Mouse (Mus musculus): Measurements from ENCODE around the gene Cdk20.
"Not testable (repeated sequence)": the region's sequence is repeated elsewhere in the genome, so short reads cannot be mapped to it uniquely, and the experiment has no call there.

Gene Cdk20

DNA sequence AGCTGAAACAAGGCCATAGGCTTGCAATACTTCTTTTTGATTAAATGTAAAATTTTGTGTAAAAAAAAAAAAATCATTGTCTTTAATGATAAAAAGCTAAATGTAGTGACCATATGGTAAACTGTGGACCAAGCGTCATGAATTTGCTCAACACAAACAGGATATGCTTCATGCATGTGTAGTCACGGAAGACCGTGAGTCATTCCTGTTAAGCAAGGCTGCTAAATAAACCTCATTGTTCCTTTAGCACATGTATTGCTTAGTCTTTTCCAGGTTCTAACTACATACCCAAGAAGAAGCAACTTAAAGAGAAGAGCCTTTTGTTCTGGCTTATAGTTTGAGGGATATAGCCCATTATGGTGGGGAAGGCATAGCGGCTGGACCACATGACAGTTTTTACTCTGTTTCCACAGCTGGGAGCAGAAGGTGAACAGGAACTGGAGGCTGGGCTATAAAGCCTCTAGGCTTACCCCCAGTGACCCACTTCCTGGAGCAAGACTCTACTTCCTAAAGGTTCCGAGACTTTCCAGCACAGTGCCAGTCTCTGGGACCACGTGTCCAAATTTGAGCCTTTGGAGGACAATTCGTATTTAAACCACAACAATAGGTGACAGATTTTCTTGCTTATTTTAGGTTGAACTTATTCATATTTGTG is 10.0 kb upstream of the Cdk20 start:
- DNase-seq (ENCODE audit: low read depth, low spot score) = no peak

DNA sequence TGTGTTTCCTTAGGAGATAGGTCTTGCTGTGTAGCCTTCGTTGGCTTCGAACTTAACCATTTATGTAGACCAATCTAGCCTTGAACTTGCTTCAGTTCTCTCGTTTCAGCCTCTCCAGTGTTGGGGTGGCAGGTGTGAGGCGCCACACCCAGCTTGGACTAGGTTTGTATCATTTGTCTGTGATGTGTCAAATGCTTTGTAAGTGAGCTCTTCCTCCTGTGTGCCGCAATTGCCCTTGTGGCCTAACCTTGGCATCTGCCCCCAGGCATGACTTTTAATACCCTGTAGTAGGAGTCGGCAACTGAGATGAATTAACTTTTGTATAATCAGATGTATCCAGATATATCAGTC is 9.5 kb upstream of the Cdk20 start:
- no peak for DNase-seq (ENCODE audit: low read depth, low spot score)

DNA sequence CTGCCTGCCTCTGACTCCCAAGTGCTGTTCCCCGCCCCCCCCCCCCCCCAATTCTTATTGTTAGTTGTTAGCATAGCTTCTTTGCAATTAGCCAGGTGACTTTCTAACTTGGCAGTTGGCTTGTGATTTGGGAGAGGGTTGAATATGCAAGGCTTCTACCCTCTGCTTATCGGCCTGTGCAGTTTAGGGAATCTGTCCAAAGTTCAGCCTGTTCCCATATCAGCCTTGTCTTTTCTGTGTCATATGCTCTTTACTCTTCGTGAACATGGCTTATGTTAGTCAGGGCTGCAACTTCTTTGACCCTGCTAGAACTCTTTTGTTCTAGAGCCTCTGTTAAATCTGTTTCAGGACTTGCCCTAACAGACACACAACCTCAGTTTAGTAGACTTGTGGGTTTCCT is 7.8 kb upstream of the Cdk20 start:
- no peak for DNase-seq (ENCODE audit: low read depth, low spot score)

DNA sequence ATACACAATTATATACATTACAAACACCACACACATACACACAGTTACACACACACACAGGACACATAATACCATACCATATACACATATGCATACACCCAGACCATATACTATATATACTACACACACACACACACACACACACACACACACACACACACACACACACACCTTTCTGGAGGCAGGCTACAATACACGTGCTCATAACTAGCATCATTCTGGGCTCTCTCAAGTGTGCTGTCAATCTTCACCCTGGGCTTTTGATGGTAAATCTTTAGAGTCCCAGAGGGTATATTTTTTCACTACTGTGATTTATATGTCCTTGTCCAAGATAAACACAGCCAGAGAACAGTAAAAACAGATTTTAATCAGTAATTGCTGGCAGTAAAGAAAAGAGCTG is 6.8 kb upstream of the Cdk20 start:
- no peak for DNase-seq (ENCODE audit: low read depth, low spot score)

DNA sequence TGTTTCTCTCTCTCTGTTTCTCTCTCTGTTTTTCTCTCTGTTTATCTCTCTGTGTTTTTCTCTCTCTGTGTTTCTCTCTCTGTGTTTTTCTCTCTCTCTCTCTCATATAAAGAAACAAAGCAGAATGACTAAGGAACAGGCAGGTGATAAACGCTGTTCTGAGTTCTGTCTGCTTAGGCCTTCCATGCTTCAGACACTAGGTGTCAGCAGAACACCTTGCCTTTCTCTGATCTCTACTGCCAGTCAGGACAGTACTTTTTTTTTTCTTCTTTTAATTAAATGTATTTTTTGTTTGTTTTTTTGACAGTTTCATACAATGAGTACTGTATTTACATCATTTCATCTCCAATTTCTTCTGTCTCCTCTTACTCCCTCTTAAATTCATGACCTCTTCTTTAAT is 2.8 kb upstream of the Cdk20 start:
- no peak for DNase-seq (ENCODE audit: low read depth, low spot score)

DNA sequence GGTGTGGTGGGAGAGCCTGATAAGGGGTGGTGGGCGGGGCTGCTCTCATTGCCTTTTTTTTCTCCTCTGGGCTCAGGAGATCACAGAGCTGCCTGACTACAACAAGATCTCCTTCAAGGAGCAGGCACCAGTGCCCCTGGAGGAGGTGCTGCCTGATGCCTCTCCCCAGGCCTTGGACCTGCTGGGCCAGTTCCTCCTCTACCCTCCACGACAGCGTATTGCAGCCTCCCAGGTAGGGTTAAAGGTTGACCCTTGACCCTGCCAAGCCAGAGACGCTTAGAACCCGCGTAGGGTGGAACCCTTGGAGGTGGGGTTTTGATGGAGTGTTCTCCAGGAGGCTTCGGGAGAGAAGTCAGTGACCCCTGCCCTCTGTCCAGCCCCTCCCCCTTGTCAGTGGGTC is 5.7 kb downstream of the Cdk20 start:
- no peak for DNase-seq (ENCODE audit: low read depth, low spot score)

DNA sequence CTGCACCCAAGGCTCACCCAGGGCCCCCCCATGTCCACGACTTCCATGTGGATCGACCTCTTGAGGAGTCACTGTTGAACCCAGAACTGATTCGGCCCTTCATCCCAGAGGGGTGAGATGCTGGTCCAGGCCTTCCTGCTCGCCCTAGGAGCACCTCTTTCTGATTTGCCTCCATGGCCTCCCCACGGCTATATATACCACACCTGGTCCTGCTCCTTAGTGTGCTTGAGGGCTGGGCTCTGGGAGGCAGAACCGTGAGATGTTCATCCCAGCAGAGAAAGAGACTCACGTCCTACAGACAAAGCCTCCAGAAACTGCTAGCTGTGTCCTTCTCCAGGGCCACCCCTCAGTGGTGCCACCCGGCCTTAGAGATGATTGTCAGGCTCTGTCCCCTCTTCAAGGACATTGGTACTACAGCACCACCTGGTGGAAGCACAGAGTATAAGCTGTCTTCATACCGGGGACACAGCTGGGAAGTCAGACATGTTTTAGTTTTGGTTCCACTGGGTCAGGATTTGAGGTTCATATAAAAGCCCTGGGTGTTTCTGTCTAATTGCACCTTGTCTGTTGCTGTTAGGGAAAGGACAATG is 6.8 kb downstream of the Cdk20 start:
- peak; percentile 78 for DNase-seq (ENCODE audit: low read depth, low spot score)

DNA sequence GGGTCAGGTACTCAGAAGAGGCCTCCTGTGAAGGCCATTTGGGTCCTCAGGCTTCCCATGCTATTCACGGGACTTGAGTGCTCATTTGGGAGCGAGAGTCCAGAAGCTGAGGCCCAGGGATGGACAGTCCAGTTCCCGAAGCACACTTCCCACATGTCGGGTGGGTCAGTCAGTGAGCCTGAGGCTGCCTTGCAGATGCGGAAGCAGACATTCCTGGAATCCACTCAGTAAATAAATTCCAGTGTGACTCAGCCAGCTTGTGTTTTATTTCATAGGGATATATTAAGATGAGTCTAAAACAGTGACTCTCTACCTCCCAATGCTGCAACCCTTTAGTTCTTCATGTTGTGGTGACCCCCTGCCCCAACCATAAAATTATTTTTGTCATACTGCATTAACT is 7.4 kb downstream of the Cdk20 start:
- no peak for DNase-seq (ENCODE audit: low read depth, low spot score)

DNA sequence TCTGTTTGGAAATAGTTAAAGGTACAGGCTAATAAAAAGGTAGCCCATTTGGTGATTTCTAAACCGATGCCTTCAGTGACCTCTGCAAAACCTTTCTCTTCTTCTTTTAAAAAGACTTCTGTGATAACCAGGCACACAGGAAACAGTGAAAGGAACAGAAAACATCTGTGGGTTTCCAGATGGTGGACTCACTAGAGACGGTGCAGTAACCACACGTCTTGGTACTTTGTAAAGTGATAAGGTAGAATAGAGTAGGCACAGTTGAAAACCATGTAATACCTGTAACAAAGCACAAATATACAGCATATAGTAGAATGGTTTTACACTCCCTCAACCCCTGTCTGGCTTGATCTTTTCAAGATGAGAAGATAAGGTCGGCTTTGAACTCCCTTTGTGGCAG is 8.5 kb downstream of the Cdk20 start:
- DNase-seq (ENCODE audit: low read depth, low spot score) = no peak

DNA sequence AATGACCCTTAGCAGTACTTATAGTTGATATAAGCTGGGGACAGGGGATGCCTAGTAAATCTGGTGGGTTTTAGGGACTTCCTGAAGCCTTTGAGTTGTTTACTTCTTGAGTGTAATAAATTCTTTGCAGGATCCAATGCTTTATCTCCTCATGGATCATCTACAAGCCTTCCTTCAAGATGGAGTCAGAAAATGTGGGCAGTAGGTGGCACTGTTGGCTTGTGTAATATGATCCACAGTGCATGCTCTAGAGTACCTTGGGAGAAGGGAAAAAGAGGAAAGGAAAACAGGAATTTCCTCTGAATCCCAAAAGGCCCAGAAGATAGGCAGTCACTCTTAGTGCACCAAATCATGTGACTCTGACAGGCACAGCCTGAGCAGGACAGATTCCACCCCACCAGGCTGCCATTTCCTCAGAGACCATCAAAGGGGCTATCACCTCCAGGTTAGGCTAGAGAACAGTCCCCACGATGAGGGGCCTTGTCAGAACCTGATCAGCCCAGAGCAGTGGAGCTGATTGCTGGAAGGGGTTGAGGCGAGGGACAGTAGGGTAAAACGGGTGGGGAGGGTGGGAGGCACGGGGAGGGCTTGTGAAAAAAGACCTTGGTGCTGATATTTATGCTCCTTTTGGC is 11.3 kb downstream of the Cdk20 start:
- peak; percentile 72 for DNase-seq (ENCODE audit: low read depth, low spot score)

DNA sequence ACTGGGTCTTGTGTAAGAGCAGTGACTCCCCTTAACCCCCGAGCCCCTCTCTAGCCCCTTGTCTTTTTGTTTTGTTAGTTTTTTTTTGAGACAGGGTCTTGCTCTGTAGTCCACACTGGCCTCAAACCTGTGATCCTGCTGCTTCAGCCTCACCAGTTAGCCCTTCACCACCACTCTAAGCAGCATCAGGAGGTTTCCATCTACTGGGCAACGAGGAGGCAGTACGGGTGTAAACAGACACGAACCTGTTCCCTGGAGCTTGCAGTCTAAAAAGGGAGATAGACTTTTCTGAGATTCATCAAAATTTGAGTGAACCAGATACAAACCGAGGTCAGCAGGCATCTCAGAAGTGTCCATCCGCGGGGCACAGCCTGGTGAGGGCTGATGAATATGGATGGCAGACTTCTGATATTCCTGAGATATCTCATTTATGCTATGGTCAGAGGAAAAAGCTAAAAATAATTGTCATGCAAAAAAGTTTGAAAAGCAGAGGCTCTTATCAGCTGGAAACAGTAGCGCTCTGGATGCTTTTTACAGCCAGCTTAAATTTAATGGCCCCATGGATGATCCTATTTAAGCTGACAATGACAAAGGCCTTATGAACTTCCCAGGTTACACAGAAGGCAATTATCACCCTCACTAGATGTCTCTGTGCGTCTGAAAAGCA is 13.3 kb downstream of the Cdk20 start:
- no peak for DNase-seq (ENCODE audit: low read depth, low spot score)

DNA sequence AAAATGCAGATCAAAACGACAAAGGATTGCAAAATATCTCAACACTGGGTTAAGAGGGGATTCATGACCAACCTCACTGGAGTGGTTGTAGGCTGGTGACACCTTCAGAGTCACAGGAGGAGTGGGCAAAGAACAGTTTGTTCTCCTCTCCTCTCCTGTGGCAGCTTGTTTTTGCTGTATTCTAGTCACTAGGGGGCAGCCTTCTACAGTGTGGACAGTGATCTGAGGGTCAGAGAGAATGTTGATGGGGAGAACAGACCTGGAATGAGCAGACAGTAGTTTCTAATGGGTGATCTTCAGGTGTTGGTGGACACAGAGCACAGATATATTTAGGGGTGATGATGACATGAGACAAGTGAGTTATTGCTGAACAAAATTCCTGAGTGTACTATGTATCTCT is 15.8 kb downstream of the Cdk20 start:
- peak; percentile 37 for DNase-seq (ENCODE audit: low read depth, low spot score)

DNA sequence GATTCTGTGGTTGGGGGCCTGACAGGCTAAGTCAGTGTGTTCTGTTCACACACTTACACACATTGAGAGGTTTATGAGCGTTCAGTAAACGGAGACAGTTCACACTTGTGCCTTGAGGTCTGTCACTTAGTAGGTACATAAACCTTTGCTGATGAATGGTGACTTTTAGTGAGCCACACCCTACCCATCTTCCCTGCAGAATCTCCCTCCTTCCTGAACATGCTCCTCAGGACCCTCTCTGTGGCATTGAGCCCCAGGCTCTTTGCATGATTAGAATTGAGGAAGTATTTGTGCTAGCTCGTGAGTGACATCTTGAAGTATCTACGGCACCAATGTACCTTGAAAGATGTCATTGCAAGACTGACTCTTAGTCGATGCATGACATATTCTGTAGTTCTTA is 16.6 kb downstream of the Cdk20 start:
- DNase-seq (ENCODE audit: low read depth, low spot score) = no peak

DNA sequence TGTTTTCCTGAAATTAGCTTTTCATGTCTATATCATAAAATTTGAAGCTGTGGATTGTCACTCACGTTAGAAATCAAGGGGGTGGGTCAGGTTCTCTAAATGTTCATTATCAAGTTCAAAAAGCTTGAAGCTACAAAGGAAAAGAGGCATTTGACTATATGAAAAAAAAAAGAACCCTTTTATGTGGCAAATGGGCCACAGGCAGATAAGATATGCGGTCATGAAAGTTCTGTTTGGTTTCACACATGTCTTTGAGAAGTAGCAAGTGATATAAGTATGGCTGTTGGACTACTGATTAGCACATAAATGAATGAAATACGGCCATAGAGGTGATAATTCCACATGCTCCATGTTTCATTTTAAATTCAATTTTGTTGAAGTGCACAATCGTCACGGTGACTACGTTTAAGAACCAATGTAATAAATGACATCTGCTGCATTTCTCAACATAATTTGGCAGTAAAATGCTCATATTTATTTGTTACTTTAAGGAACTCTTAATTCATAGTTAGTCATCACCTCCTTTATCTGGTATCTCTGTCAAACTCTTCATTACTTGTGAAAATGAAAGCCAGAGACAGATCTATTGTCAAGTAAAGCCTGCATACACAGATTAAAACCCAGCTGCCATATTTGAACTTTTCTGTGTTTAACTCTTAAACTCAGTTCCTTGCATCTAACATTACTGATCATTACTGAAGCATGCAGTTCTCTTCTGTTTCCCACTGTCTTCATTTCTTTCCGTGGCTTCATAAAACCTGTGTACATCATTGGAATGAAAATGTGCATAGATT is 18.1 kb downstream of the Cdk20 start:
- DNase-seq (ENCODE audit: low read depth, low spot score) = no peak

DNA sequence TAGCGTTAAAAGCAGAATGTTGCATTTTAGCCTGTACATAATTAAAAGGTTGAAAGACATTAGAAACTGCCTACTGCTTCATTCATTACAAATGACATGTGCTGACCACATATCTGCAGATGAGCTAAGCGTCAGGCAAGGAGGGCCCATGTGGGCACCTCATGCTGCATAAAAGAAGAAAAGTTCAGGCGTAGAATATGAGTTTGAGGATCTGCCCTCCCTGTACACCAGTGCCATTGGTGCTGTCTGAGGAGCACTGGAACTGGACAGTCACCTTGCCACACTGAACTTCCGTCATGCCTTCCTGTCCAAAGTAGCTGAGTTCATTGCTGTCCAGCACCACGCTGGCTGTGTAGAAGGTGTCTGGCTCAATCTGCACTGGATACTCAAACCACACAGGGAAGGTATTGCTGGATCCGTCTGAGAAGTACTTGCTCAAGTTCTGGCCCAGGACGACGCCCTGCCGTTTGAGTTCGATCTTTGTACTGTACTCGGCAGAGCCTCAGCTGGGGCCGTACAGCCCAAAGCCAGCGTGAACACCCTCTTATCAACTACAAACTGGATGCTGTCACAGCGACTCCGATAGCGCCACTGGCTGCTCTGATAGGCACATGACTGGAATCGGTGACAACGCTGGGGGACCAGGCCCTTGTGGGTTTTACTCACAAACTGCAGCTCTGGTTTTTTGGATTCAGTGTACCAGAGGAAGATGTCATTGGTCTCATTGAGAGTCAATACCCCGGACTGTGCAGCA is 25.3 kb downstream of the Cdk20 start:
- DNase-seq (ENCODE audit: low read depth, low spot score) = not testable (repeated sequence)

DNA sequence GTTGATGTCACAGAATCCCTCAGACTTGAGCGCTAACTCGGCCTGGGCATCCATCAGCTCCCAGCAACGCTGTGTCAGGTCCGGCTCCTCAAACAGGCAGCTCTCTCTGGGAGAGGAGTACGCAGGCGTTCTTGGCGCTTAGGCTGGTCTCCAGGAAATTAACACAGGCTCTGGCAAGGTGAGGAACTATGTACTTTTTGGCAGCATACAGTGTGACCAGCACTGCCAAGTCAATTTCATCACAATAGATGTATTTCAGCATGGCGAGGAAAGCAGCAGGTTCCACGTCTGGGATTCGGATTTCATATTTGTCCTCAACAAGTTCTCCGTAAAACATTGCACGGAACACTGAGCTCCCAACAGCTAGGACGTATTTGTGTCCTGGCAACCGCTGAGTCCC is 26.1 kb downstream of the Cdk20 start:
- DNase-seq (ENCODE audit: low read depth, low spot score) = no peak

DNA sequence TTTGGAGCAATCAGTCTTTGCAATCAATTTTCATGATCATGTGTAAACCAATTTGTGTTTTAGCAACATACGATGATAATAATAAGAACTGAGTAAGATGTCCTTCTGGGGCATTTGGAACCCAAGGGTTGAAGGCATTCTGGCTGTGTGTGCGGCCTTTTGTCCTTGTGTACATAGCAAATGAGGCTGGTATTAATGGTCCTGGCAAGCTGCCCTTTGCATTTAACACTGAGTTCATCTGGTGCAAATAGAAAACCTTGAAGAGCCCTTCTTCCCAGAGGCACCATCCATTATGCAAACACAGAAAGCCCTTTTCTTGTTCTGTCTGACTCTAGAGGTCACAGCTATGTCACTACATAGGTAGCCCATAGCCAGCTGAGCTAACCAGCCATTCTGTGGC is 30.5 kb downstream of the Cdk20 start:
- no peak for DNase-seq (ENCODE audit: low read depth, low spot score)

DNA sequence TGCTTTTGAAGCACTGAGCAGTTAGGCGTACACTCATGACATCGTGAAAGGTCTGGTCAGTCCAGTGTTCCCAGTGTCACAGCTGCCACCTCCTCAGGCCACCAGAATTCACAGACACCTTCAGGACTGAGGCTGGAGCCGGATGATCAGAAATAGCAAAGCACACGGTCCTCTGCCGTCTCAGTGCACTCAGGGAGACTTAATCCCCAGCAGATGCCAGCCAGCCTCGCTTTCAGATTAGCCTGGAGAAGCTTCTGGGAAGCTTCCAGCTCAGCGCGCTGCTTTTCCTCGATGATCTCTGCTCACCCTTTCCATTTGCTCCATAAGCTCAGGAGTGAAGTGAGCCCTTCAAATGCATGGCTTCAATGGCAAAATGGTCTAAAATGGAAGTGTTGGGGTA is 33.1 kb downstream of the Cdk20 start:
- peak; percentile 68 for DNase-seq (ENCODE audit: low read depth, low spot score)

DNA sequence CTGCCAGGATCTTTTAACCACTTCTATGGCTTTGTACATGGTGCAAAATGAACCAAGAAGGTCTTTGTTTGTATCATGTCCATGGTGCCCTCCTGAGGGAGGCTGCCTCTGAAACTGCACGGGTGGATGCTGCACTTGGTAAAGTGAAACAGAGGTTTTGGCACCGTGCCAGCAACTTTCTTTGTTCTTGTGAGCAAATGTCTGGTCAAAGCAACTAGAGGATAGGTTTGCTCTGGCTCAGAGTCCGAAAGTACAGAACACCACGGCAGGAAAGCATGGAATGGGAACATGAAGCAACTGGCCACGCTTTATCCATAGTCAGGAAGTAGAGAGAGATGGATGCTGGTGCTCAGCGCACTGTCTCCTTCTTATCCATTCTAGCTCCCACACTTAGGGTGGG is 35.8 kb downstream of the Cdk20 start:
- no peak for DNase-seq (ENCODE audit: low read depth, low spot score)

DNA sequence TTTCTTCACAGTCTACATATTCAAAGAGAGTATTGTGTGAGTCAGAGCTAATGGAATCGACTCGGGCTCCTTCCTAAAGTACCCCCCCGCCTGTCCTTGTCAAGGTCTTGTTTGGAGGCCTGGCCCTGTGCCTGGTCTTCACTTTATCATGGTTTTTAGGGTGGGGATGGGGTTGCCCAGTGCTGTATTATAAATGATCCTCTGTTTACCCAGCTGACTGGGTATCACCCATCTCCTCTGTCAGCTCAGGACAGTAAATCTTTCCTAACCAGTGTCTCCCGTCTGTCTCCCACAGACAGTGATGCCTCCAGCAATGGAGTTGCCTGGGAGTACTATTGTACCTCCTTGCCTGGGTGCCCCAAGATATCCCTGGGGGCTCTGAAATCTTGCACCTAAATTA is 45.9 kb downstream of the Cdk20 start:
- no peak for DNase-seq (ENCODE audit: low read depth, low spot score)

DNA sequence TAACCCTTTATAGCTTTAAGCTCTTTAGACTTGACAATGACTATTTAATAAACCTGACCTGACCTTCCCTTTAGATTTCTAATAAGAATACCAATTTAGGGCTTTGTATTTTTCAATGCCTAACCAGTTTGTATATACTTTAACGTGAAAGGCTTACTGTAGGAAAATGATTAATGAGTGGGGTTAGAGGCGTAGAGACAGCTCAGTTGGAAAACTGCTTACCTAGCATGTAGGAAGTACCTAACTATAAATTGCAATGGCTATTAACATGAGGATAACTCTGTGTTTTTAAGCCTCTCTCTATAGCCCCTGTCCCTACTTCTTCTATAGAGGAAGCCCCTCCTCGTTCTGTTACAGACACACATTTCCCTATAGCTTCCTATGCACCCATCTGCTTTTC is 47.8 kb downstream of the Cdk20 start:
- no peak for DNase-seq (ENCODE audit: low read depth, low spot score)

DNA sequence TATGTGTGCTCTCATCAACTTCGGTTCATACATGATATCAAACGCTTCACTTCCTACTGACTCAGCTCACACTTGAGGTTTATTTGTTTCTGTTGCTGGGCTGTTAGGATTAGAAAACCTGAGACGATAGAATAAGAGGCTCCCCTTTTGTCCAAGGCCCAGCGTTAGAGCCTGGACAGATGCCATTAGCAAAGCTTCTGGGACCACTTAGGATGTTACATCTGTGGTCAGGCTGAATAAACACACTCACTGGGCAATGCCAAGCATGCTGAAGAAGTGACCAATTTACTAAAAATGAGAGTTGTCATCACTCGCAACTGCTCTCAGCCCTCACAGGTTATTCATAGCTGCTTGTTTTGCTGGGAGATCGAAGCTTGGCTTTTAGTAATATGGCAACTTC is 57.8 kb downstream of the Cdk20 start:
- no peak for DNase-seq (ENCODE audit: low read depth, low spot score)
